Mouse (Mus musculus) hindbrain, embryonic 16.5 days (tissue): ENCODE results near the gene Vwa3b. TPM values are rescaled to one million over a fixed set of nuclear protein-coding genes. Genes with fewer than 3 reads are reported as not detected.

Experiments used
- ATAC-seq: fragments of 200-750 bp; cut with Nextera tagmentation; 2 replicates; pipeline ENCODE4 v1.8.0; 2017; ENCODE audit warnings: moderate TSS enrichment, moderate library complexity
- H3K27ac ChIP-seq: fragments of 300-500 bp; sonication (generic); 2 replicates; pipeline ENCODE4 v1.5.1; 2014; ENCODE audit warnings: low read depth, mild to moderate bottlenecking, control low read depth, low read length, moderate library complexity
- H3K27me3 ChIP-seq: fragments of 300-500 bp; sonication (generic); replicated peaks from 2 replicates; pipeline ENCODE4 v1.6.1; 2014; ENCODE audit warnings: low read length; ENCODE audit not compliant: control insufficient read depth, insufficient read depth
- H3K36me3 ChIP-seq: fragments of 300-500 bp; sonication (generic); 2 replicates; pipeline ENCODE4 v1.6.1; 2014; ENCODE audit warnings: mild to moderate bottlenecking, low read length, moderate library complexity, mixed read lengths; ENCODE audit not compliant: control insufficient read depth, insufficient read depth
- H3K4me1 ChIP-seq: fragments of 300-500 bp; sonication (generic); 2 replicates; pipeline ENCODE4 v1.6.1; 2014; ENCODE audit warnings: low read depth, low read length; ENCODE audit not compliant: control insufficient read depth, insufficient read depth
- H3K4me2 ChIP-seq: fragments of 300-500 bp; sonication (generic); 2 replicates; pipeline ENCODE4 v1.6.1; 2014; ENCODE audit warnings: mild to moderate bottlenecking, low read length, control low read depth, moderate library complexity
- H3K4me3 ChIP-seq: fragments of 300-500 bp; sonication (generic); 2 replicates; pipeline ENCODE4 v1.5.1; 2014; ENCODE audit warnings: mild to moderate bottlenecking, low read length, control low read depth, moderate library complexity
- H3K9ac ChIP-seq: fragments of 300-500 bp; sonication (generic); 2 replicates; pipeline ENCODE4 v1.6.1; 2014; ENCODE audit warnings: low read depth, mild to moderate bottlenecking, control low read depth, low read length, moderate library complexity
- H3K9me3 ChIP-seq: fragments of 300-500 bp; sonication (generic); 2 replicates; pipeline ENCODE4 v1.6.1; 2014; ENCODE audit warnings: mild to moderate bottlenecking, low read length, moderate library complexity; ENCODE audit not compliant: control insufficient read depth
- WGBS: fragments of 180-500 bp; shearing (Covaris S2); extraction: QIAGEN DNeasy Blood & Tissue Kit; methylation state at CpG from one replicate; pipeline ENCODE4 v1.1.7; 2014; 5-methylcytosine and 5-hydroxymethylcytosine counted together
- polyA plus RNA-seq: library from polyadenylated mRNA; unstranded; fragments of >200 nt; fragmentation: Nextera tagmentation; extraction: Ambion mirVana; gene quantifications from 2 replicates; pipeline ENCODE4 v1.2.1, GENCODE M21; 2015

Vwa3b gene
- polyA plus RNA-seq, 1 experiment from 2014 or later = 0.81 TPM

GRCm38 (mm10) chr1:37097382-37098093 lies 71.1 kb downstream of the Vwa3b start:
- 36% methylated on average over 17 of the region's 17 CpGs for WGBS
- Histone ChIP-seq H3K9ac (peak overlapping the region; percentile 11; the same call in 1 of the 2 replicates), H3K4me2 (peak overlapping the region; percentile 36; the same call in 1 of the 2 replicates), H3K4me1 (peaks cover 5% of the 10 kb centered on the region), H3K4me3 (no peak overlapping the region), H3K27ac (peak overlapping the region; percentile 62), H3K9me3 (no peaks in the 10 kb centered on the region), H3K36me3 (no peaks in the 10 kb centered on the region), H3K27me3 (no peaks in the 10 kb centered on the region)
- peak; percentile 88 for ATAC-seq

GRCm38 (mm10) chr1:37098094-37098555 lies 71.7 kb downstream of the Vwa3b start:
- peaks cover 5% of the 10 kb centered on the region for H3K4me1 ChIP-seq
- no peak overlapping the region for H3K4me3 ChIP-seq
- no peaks in the 10 kb centered on the region for H3K36me3 ChIP-seq
- H3K27me3 ChIP-seq = no peaks in the 10 kb centered on the region
- H3K27ac ChIP-seq = peak overlapping the region; percentile 62
- no peak overlapping the region for H3K9ac ChIP-seq
- H3K4me2 ChIP-seq = no peak overlapping the region
- ATAC-seq = no peak
- no peaks in the 10 kb centered on the region for H3K9me3 ChIP-seq
- 79% methylated on average over 4 of the region's 4 CpGs for WGBS

- H3K36me3 ChIP-seq = no peaks in the 10 kb centered on the region
- no peak overlapping the region for H3K9ac ChIP-seq
- no peaks in the 10 kb centered on the region for H3K27me3 ChIP-seq
- WGBS = 87% methylated on average over 6 of the region's 6 CpGs
- no peaks in the 10 kb centered on the region for H3K9me3 ChIP-seq
- no peak overlapping the region for H3K4me2 ChIP-seq
- no peak for ATAC-seq
- peaks cover 11% of the 10 kb centered on the region for H3K4me1 ChIP-seq
- H3K27ac ChIP-seq = no peak overlapping the region
- H3K4me3 ChIP-seq = no peak overlapping the region
Observed at GRCm38 (mm10) chr1:37100361-37100760, 74.0 kb downstream of the Vwa3b start.

- Histone ChIP-seq H3K27ac (no peak overlapping the region), H3K9me3 (no peaks in the 10 kb centered on the region), H3K4me1 (peaks cover 11% of the 10 kb centered on the region), H3K4me2 (no peak overlapping the region), H3K36me3 (no peaks in the 10 kb centered on the region), H3K27me3 (no peaks in the 10 kb centered on the region), H3K4me3 (no peak overlapping the region), H3K9ac (no peak overlapping the region)
- WGBS = 76% methylated on average over 8 of the region's 8 CpGs
- no peak for ATAC-seq
Observed at GRCm38 (mm10) chr1:37101016-37101415, 74.6 kb downstream of the Vwa3b start.

- H3K4me1 ChIP-seq = peaks cover 11% of the 10 kb centered on the region
- no peaks in the 10 kb centered on the region for H3K36me3 ChIP-seq
- 64% methylated on average over 2 of the region's 2 CpGs for WGBS
- H3K9ac ChIP-seq = no peak overlapping the region
- no peak overlapping the region for H3K4me3 ChIP-seq
- H3K4me2 ChIP-seq = no peak overlapping the region
- no peak overlapping the region for H3K27ac ChIP-seq
- no peak for ATAC-seq
- H3K9me3 ChIP-seq = no peaks in the 10 kb centered on the region
- H3K27me3 ChIP-seq = no peaks in the 10 kb centered on the region
Observed at GRCm38 (mm10) chr1:37101717-37102116, 75.3 kb downstream of the Vwa3b start.

GRCm38 (mm10) chr1:37105194-37105593 lies 78.8 kb downstream of the Vwa3b start:
- ATAC-seq = 0 out of 2 replicates have a peak, but pooled peaks have one; percentile 22
- Histone ChIP-seq H3K9ac (no peak overlapping the region), H3K27ac (no peak overlapping the region), H3K27me3 (no peaks in the 10 kb centered on the region), H3K4me1 (peaks cover 7% of the 10 kb centered on the region), H3K9me3 (no peaks in the 10 kb centered on the region), H3K4me3 (no peak overlapping the region), H3K36me3 (no peaks in the 10 kb centered on the region), H3K4me2 (no peak overlapping the region)
- WGBS = 16% methylated on average over 3 of the region's 3 CpGs

- H3K9me3 ChIP-seq = no peaks in the 10 kb centered on the region
- H3K4me2 ChIP-seq = no peak overlapping the region
- no peak overlapping the region for H3K9ac ChIP-seq
- no peaks in the 10 kb centered on the region for H3K27me3 ChIP-seq
- H3K4me3 ChIP-seq = no peak overlapping the region
- ATAC-seq = no peak
- H3K4me1 ChIP-seq = no peaks in the 10 kb centered on the region
- WGBS = 73% methylated on average over 6 of the region's 6 CpGs
- H3K36me3 ChIP-seq = no peaks in the 10 kb centered on the region
- no peak overlapping the region for H3K27ac ChIP-seq
Observed at GRCm38 (mm10) chr1:37113781-37114180, 87.4 kb downstream of the Vwa3b start.

- Histone ChIP-seq H3K4me1 (no peaks in the 10 kb centered on the region), H3K4me3 (no peak overlapping the region), H3K9me3 (no peaks in the 10 kb centered on the region), H3K27me3 (no peaks in the 10 kb centered on the region), H3K4me2 (no peak overlapping the region), H3K9ac (no peak overlapping the region), H3K27ac (no peak overlapping the region), H3K36me3 (no peaks in the 10 kb centered on the region)
- 89% methylated on average over 5 of the region's 5 CpGs for WGBS
- ATAC-seq = no peak
Observed at GRCm38 (mm10) chr1:37115847-37116246, 89.5 kb downstream of the Vwa3b start.

- 86% methylated on average over 9 of the region's 9 CpGs for WGBS
Observed at GRCm38 (mm10) chr1:37116574-37116973, 90.2 kb downstream of the Vwa3b start.

More at GRCm38 (mm10) chr1:37116574-37116973, 90.2 kb downstream of the Vwa3b start:
- Histone ChIP-seq H3K27ac (no peak overlapping the region), H3K4me3 (no peak overlapping the region), H3K36me3 (no peaks in the 10 kb centered on the region), H3K27me3 (no peaks in the 10 kb centered on the region), H3K4me2 (no peak overlapping the region), H3K9me3 (no peaks in the 10 kb centered on the region), H3K9ac (no peak overlapping the region), H3K4me1 (no peaks in the 10 kb centered on the region)
- no peak for ATAC-seq
